ENCODE assay signal across 15 mouse cellular contexts in the genomic region with DNA sequence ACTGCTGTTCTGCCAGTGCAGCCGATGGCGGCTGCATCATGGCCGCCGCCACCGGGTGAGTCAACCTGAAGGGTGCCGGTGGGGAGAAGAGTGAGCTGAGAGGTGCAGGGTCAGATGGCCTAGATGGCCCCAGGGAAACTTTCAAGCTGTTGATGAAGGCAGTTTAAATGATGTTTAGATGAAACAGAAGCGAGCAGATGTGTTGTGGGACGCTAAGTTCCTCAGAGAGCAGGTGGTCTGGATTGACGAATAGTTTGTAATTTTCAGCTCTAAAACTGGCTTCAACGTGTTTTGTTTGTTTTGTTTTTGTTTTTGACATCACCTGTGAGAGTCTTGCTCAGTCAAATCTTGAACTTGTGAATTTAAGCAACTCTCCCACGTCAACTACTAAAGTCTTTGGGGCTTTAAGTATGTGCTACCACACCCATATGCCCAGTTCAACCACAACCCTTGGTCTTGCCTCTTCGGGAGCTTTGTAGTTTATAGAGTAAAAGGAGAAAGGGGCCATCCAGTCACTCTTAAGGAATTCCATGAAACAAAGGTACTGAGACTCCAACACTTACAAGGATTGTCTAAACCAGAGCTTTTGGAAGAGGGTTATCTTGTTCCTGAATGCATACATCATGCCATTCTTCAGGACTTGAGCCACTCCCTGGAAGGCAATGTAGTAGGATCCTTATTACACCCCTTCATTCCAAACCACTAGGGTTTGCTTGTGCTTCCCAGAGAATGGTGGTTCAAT. TPM values are rescaled to one million over a fixed set of nuclear protein-coding genes. Genes with fewer than 3 reads are reported as not detected.
"Had no signal": no experiment of that assay in that cellular context is flagged by ENCODE, and none has a peak within 500 bp of the region (broad histone marks: within the 10 kb centered on the region; RNA-seq: fewer than 3 reads in every experiment).

No protein-coding gene starts in this region.

- H3K36me3 ChIP-seq: liver, embryonic 12.5 days had no signal

- H3K27me3 ChIP-seq: liver, embryonic 12.5 days; lung, embryonic 15.5 days; midbrain, embryonic 15.5 days had no signal

- ATAC-seq: liver, embryonic 12.5 days; midbrain, embryonic 15.5 days had no signal

- H3K4me3 ChIP-seq: left cerebral cortex, adult 2 months; limb, embryonic 10.5 days; liver, embryonic 12.5 days; lung, embryonic 15.5 days; megakaryocyte, embryonic 14.5 days; midbrain, embryonic 15.5 days had no signal

- H3K27ac ChIP-seq: left cerebral cortex, adult 2 months; limb, embryonic 10.5 days; liver, embryonic 12.5 days; lung, embryonic 15.5 days; macrophage; midbrain, embryonic 15.5 days had no signal

- H3K4me2 ChIP-seq: liver, embryonic 12.5 days; lung, embryonic 15.5 days; midbrain, embryonic 11.5 days; midbrain, embryonic 15.5 days had no signal

- DNase-seq: kidney, adult 8-10 months; kidney, postnatal 25 days; lung, postnatal 14 days; right cerebral cortex, postnatal 14 days; thymus, adult 2 months; thymus, postnatal 25 days had no signal

- H3K9ac ChIP-seq: liver, embryonic 12.5 days; lung, embryonic 15.5 days; midbrain, embryonic 15.5 days had no signal

- H3K4me1 ChIP-seq: lung, embryonic 15.5 days; midbrain, embryonic 15.5 days had no signal

- H3K9me3 ChIP-seq: limb, embryonic 10.5 days; liver, embryonic 12.5 days; lung, embryonic 15.5 days; megakaryocyte, embryonic 14.5 days; midbrain, embryonic 15.5 days had no signal

RNA-seq across cellular contexts. Expression of gene Nipal4, which starts 41.0 kb away (rescaled TPM):
- polyA plus RNA-seq: macrophage; neural tube, embryonic 14.5 days had no signal
